Mouse (Mus musculus): Measurements from ENCODE around the gene Bloc1s2.
"Not testable (repeated sequence)": the region's sequence is repeated elsewhere in the genome, so short reads cannot be mapped to it uniquely, and the experiment has no call there.

Bloc1s2 gene

DNA sequence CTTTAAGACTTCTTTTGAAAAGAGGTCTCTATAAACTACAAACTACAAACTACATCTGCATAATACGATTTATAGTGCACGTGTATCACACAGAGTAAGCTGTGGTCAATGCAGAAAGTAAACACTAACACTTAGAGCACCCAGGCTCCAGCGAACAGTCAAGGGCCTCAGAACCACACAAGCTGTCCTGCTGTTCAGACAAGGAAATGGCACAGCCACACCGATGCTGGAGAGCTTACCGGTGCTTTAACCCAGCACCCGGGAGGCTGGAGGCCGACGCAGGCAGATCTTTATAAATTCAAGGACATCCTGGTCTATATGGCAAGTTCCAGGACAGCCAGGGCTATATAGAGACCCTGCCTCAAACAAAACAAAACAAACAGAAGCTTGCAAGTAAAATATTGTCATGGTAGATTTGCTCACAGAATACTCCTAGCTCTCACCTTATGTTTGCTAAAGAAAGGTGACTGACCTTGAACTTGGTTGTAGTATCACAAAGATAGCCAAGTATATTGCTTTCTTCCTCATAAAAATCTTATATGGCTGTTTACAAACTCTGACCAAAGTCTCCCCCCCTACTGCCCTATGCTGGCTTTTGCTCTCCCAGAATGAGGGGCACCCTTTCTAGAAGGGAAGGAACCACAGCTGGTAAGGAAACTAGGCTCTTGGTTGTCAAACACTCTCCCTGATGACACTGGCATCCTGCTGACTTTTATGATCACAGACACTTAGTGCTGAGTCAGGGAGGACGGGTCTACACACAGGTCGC is 18.3 kb downstream of the Bloc1s2 start:
- no peak for DNase-seq

DNA sequence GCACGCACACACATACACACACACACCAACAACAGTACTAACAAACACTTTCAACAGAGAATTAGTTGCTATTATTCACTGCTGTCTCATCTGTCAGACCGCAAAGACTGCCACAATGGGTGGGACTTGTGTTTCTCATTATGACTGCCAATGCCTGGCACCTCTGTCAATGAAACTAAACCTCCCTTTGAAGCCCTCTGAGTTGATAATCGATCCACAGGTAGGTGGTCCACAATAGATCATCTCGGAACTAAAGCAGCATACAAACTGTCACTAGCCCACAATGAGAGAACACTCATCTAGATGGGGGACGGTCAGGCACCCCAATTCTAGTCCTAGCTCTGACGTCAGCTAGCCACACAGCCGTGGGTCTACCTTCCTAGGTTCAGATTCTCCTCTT is 25.1 kb downstream of the Bloc1s2 start:
- DNase-seq: no peak

DNA sequence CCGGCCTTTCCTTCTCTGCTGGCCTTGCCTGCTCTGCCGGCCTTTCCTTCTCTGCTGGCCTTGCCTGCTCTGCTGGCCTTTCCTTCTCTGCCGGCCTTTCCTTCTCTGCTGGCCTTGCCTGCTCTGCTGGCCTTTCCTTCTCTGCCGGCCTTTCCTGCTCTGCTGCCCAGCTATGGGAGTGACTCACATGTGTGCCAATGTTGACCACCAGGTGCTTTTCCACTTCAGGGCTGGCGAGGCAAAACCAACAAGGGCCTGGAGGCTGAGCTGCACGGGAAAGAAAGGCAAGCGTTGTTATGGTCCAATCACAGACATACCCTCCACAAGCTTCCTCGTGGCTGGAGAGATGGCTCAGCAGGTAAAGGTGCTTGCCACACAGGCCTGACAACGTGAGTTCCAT is 25.6 kb downstream of the Bloc1s2 start:
- not testable (repeated sequence) for DNase-seq

- no peak for DNase-seq
Measured at GRCm38 (mm10) chr19:44117793-44118192, 28.5 kb downstream of the Bloc1s2 start.

DNA sequence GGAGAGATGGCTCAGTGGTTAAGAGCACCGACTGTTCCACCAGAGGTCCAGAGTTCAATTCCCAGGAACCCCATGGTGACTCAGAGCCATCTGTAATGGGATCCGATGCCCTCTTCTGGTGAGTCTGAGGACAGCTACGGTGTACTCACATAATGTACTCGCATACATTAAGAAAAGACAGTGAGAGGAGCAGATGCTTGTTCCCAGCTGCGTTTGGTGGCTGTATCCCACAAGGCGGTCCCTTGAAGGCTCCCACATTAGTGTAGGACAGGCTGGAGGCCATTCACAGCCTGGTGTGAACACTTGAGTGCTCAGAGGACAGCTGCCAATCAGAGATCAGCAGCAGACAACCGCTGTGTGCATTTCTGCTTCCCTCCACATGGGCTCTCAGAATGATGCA is 34.5 kb downstream of the Bloc1s2 start:
- no peak for DNase-seq

- no peak for DNase-seq
Measured at GRCm38 (mm10) chr19:44110356-44110755, 35.9 kb downstream of the Bloc1s2 start.

GRCm38 (mm10) chr19:44108996-44109395 is 37.2 kb downstream of the Bloc1s2 start:
- DNase-seq: no peak

DNA sequence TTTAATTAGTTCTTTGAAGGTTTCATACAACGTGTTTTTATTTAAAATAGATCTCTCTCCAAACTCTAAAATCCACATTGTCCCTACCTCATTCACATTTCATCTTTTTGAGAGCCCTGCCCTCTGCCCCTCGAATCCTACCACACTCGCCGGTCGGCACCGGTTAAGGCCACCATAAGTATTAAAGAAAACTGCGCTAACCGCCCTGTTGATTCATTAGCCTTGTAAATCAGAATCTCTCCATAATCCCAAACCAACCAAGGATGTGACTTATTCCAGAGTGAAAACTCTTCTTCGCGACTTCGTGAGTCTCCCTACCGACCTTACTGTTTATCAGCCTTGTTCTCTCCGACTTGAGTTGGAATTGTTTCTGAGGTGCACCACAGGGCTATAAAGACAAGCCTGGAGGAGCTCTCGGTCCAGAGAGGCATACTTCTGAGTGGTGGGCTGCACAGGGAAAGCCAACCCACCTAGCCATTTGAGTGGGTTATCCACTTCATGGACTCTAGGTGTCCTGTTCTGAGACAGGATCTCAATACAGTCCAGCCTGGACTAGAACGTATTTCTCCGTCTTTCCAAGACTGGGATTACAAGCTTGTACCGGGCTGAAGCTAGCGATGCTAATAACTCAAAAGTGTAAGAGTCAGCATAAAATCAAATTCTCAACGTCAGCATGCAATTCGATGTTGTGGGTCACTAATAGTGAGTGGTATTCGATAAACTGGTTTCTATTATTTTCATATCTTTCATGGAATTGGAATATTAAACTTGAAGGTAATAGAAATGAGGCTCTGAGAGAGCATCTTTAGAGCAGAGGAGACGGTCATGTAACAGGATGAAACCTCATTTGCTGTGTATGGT is 38.4 kb downstream of the Bloc1s2 start:
- no peak for DNase-seq

DNA sequence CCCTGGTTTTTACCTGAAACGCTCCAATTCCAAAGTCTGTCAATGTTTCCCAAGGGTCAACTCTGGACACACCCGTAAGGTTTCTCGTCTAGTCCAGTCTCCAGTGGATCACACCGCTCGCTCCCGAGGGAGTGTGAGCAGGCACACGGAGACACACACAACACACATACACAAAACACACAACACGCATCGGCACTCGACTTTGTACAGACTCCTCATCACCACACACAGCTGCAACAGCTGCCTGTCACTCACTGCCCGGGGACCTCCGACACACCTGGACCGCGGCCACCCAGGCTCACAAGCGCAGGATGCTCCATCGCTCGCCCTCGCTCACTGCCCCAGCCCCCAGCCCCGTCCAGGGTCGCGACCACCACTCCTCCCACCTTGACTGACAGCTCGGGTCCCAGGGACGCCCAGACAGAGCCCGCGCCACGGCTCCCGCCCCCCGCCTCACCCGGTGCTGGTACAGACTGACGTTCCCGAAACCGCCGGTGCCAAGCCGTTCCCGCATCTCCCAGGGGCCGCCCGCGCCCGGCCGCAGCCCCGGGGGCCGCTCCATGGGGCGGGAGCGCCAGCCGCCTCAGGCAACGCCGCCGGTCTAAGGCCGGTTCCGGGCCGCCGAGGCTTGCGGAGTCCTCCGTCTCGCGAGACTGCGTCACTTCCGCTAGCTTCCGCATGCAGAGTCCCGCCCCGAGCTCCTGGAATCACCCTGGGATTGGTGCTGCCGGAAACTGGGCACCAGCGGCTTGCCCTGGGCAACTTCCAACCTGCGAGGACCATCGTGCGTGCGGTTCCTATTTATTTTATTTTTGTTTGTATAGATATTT is 39.2 kb downstream of the Bloc1s2 start, which contains the start of gene Chuk:
TSS of gene Chuk (minus strand) at position 650 of the 830 bp plus-strand sequence.
- DNase-seq: peak; percentile 96

DNA sequence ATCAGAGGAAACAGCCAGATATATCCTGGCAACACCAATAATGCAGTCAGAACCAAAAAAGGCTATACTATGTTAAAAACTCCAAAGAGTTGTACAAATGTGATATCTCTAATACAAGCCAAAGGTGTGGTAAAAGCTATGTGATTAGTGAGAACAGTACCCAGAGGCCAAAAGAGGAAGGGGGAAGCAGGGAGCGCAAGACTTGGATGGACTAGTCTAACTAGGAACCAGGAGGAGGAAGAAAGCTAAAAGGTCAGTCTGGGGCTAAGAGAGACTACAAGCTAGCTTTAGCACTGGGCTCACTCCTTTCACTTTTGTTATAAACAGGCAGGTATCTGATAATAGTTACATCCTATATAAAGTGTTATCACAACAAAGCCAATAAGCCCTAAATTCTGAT is 41.9 kb downstream of the Bloc1s2 start:
- no peak for DNase-seq

DNA sequence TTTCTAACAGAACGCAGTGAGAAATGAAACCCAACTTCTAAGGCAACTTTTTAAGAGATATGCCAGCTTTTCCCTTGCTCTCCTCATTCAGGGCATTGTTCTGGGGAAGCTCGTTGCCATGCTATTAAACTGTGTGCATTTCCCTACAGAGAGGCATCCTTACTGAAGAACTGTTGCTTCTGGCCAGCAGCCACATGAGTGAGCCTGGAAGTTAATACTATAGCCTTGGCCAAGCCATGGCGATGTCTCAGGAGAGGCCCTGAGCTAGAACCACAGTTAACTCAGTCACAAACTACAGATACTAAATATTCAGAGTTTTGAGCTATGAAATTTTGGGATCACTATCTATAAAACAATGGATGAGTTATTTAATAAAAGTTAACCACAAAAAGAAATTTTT is 43.2 kb downstream of the Bloc1s2 start:
- no peak for DNase-seq

- no peak for DNase-seq
Measured at GRCm38 (mm10) chr19:44100840-44101239, 45.4 kb downstream of the Bloc1s2 start.
